Mouse (Mus musculus): ENCODE measurements around the gene Sptbn4. TPM values are rescaled to one million over a fixed set of nuclear protein-coding genes. Genes with fewer than 3 reads are reported as not detected.
A peak's percentile ranks its signal among the peaks of the same experiment; 100 is the strongest.

Gene Sptbn4
- polyA plus RNA-seq, 1 experiment from 2014 or later, result 0.30 TPM

DNA sequence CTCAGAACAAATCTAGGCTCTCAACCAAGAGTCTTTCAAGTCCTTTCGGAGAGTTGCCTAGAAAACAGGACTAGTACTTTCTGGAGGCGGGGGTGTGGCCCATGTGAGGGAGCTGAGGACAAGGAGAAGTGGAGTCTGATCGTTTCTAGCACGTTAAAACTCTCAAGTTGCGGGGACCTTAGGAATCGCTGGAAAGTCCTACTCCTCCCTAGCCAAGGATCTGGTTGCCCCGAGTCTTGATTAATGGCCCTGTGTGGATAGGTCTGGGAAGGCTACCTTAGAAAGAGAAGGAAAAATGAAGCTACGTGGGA, 116.0 kb downstream of the Sptbn4 start:
- no peaks in the 10 kb centered on the region for H3K9me3 ChIP-seq (replicated peaks)
- H3K36me3 ChIP-seq, result no peaks in the 10 kb centered on the region
- H3K4me3 ChIP-seq, result peak overlapping the region; percentile 57; the same call in 1 of the 2 replicates
- 3% methylated on average over 8 of the region's 8 CpGs for WGBS
- peaks cover 71% of the 10 kb centered on the region for H3K4me1 ChIP-seq
- no peak overlapping the region for H3K27ac ChIP-seq (replicated peaks)
- peaks cover 100% of the 10 kb centered on the region for H3K27me3 ChIP-seq (ENCODE audit: low read depth, poor library complexity, severe bottlenecking)
- no peak for DNase-seq (ENCODE audit: low spot score)

- H3K4me3 ChIP-seq, result peak overlapping the region; percentile 57
- whole genome bisulfite sequencing, result under 1% methylated on average over 39 of the region's 39 CpGs
- H3K4me1 ChIP-seq, result peaks cover 71% of the 10 kb centered on the region
- H3K27ac ChIP-seq (replicated peaks), result no peak overlapping the region
- no peaks in the 10 kb centered on the region for H3K36me3 ChIP-seq
- H3K9me3 ChIP-seq (replicated peaks), result no peaks in the 10 kb centered on the region
- peak; percentile 74 for DNase-seq (ENCODE audit: low spot score)
- H3K27me3 ChIP-seq (ENCODE audit: low read depth, poor library complexity, severe bottlenecking), result peaks cover 100% of the 10 kb centered on the region
Measured at GRCm38 (mm10) chr7:27330709-27331540, 116.6 kb downstream of the Sptbn4 start.

- 24% methylated on average over 17 of the region's 17 CpGs for WGBS
- no peak for DNase-seq (ENCODE audit: low spot score)
- Histone ChIP-seq H3K27me3 (ENCODE audit: low read depth, poor library complexity, severe bottlenecking) (peaks cover 100% of the 10 kb centered on the region), H3K36me3 (no peaks in the 10 kb centered on the region), H3K27ac (replicated peaks) (no peak overlapping the region), H3K9me3 (replicated peaks) (no peaks in the 10 kb centered on the region), H3K4me3 (peak overlapping the region; percentile 45), H3K4me1 (peaks cover 75% of the 10 kb centered on the region)
Measured at GRCm38 (mm10) chr7:27329981-27330380, 117.5 kb downstream of the Sptbn4 start.

- Histone ChIP-seq H3K36me3 (no peaks in the 10 kb centered on the region), H3K27ac (replicated peaks) (no peak overlapping the region), H3K9me3 (replicated peaks) (no peaks in the 10 kb centered on the region), H3K4me1 (peaks cover 72% of the 10 kb centered on the region), H3K4me3 (peak overlapping the region; percentile 45), H3K27me3 (ENCODE audit: low read depth, poor library complexity, severe bottlenecking) (peaks cover 100% of the 10 kb centered on the region)
- DNase-seq (ENCODE audit: low spot score), result peak; percentile 83
- 4% methylated on average over 45 of the region's 45 CpGs for WGBS
Measured at GRCm38 (mm10) chr7:27329326-27329947, 118.0 kb downstream of the Sptbn4 start.

GRCm38 (mm10) chr7:27328648-27329047, 118.8 kb downstream of the Sptbn4 start:
- Histone ChIP-seq H3K9me3 (replicated peaks) (no peaks in the 10 kb centered on the region), H3K4me1 (peaks cover 64% of the 10 kb centered on the region), H3K36me3 (no peaks in the 10 kb centered on the region), H3K27ac (replicated peaks) (no peak overlapping the region), H3K4me3 (no peak overlapping the region), H3K27me3 (ENCODE audit: low read depth, poor library complexity, severe bottlenecking) (peaks cover 100% of the 10 kb centered on the region)
- no peak for DNase-seq (ENCODE audit: low spot score)
- WGBS, result 37% methylated on average over 16 of the region's 16 CpGs

DNA sequence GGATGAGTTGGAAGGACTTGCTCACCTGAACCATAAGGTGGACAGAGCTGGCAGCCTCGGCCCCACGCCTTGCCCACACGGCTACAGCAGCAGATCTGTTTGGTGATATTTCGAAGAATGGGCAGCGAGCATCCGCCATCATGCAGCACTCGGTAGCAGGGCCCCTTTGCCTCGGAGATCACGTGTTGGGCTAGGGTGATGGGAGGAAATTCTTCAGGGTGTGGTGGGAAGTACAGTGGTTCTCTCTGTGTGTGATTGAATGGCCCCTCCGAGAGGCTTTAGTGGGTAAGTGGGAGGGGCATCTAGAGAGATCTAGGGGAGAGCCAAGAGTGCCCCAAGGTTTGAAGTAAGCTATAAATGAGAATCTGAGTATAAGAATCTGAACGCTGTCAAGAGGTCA, 119.3 kb downstream of the Sptbn4 start:
- H3K4me1 ChIP-seq, result peaks cover 59% of the 10 kb centered on the region
- no peaks in the 10 kb centered on the region for H3K36me3 ChIP-seq
- H3K4me3 ChIP-seq, result no peak overlapping the region
- DNase-seq (ENCODE audit: low spot score), result no peak
- H3K27me3 ChIP-seq (ENCODE audit: low read depth, poor library complexity, severe bottlenecking), result peaks cover 100% of the 10 kb centered on the region
- WGBS, result 86% methylated on average over 11 of the region's 11 CpGs
- H3K9me3 ChIP-seq (replicated peaks), result no peaks in the 10 kb centered on the region
- H3K27ac ChIP-seq (replicated peaks), result no peak overlapping the region

- H3K9me3 ChIP-seq (replicated peaks), result no peaks in the 10 kb centered on the region
- H3K27me3 ChIP-seq (ENCODE audit: low read depth, poor library complexity, severe bottlenecking), result peaks cover 100% of the 10 kb centered on the region
- H3K4me3 ChIP-seq, result no peak overlapping the region
- WGBS, result 90% methylated on average over 8 of the region's 8 CpGs
- DNase-seq (ENCODE audit: low spot score), result no peak
- H3K27ac ChIP-seq (replicated peaks), result no peak overlapping the region
- no peaks in the 10 kb centered on the region for H3K36me3 ChIP-seq
- H3K4me1 ChIP-seq, result peaks cover 55% of the 10 kb centered on the region
Measured at GRCm38 (mm10) chr7:27327500-27327899, 120.0 kb downstream of the Sptbn4 start.

- Histone ChIP-seq H3K4me3 (peak overlapping the region; percentile 49), H3K9me3 (replicated peaks) (no peaks in the 10 kb centered on the region), H3K4me1 (peaks cover 53% of the 10 kb centered on the region), H3K27me3 (ENCODE audit: low read depth, poor library complexity, severe bottlenecking) (peaks cover 100% of the 10 kb centered on the region), H3K27ac (replicated peaks) (peak overlapping the region; percentile 30), H3K36me3 (no peaks in the 10 kb centered on the region)
- 28% methylated on average over 34 of the region's 34 CpGs for WGBS
- DNase-seq (ENCODE audit: low spot score), result no peak
Measured at GRCm38 (mm10) chr7:27326101-27326880, 121.2 kb downstream of the Sptbn4 start.

- no peaks in the 10 kb centered on the region for H3K9me3 ChIP-seq (replicated peaks)
- peaks cover 98% of the 10 kb centered on the region for H3K27me3 ChIP-seq (ENCODE audit: low read depth, poor library complexity, severe bottlenecking)
- H3K36me3 ChIP-seq, result no peaks in the 10 kb centered on the region
- WGBS, result under 1% methylated on average over 24 of the region's 24 CpGs
- H3K4me1 ChIP-seq, result peaks cover 47% of the 10 kb centered on the region
- DNase-seq (ENCODE audit: low spot score), result peak; percentile 66
- peak overlapping the region; percentile 59 for H3K27ac ChIP-seq (replicated peaks)
- H3K4me3 ChIP-seq, result peak overlapping the region; percentile 49
Measured at GRCm38 (mm10) chr7:27325697-27326096, 121.8 kb downstream of the Sptbn4 start.

GRCm38 (mm10) chr7:27324928-27325327, 122.6 kb downstream of the Sptbn4 start:
- Histone ChIP-seq H3K27ac (replicated peaks) (no peak overlapping the region), H3K4me3 (peak overlapping the region; percentile 49), H3K4me1 (peaks cover 40% of the 10 kb centered on the region), H3K36me3 (no peaks in the 10 kb centered on the region), H3K27me3 (ENCODE audit: low read depth, poor library complexity, severe bottlenecking) (peaks cover 90% of the 10 kb centered on the region), H3K9me3 (replicated peaks) (no peaks in the 10 kb centered on the region)
- WGBS, result 51% methylated on average over 18 of the region's 20 CpGs
- no peak for DNase-seq (ENCODE audit: low spot score)

GRCm38 (mm10) chr7:27324161-27324560, 123.3 kb downstream of the Sptbn4 start:
- WGBS, result 96% methylated on average over 11 of the region's 11 CpGs
- no peak for DNase-seq (ENCODE audit: low spot score)
- H3K27ac ChIP-seq (replicated peaks), result no peak overlapping the region
- no peaks in the 10 kb centered on the region for H3K9me3 ChIP-seq (replicated peaks)
- H3K4me3 ChIP-seq, result no peak overlapping the region
- H3K4me1 ChIP-seq, result peaks cover 32% of the 10 kb centered on the region
- H3K36me3 ChIP-seq, result no peaks in the 10 kb centered on the region
- H3K27me3 ChIP-seq (ENCODE audit: low read depth, poor library complexity, severe bottlenecking), result peaks cover 83% of the 10 kb centered on the region

DNA sequence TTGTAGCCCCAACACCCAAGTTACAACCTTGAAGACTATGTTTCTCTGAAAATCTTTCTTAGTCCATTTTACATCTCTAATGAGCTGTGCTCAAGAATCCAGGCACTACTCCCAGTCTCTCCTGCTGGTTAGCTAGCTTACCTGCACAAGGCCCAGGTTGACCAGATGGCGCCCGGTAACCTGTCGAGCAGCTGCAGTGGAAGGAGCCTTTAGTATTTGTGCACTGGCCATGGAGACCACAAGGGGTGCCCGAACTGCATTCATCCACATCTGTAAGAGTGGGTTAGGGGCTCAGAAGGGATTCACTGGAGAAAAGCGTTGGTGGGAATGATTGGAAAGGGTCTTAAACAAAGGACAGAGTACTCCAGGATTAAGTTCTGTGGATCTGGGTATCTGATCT, 124.5 kb downstream of the Sptbn4 start:
- WGBS, result 89% methylated on average over 5 of the region's 5 CpGs
- Histone ChIP-seq H3K36me3 (no peaks in the 10 kb centered on the region), H3K4me3 (no peak overlapping the region), H3K27me3 (ENCODE audit: low read depth, poor library complexity, severe bottlenecking) (peaks cover 71% of the 10 kb centered on the region), H3K27ac (replicated peaks) (no peak overlapping the region), H3K9me3 (replicated peaks) (no peaks in the 10 kb centered on the region), H3K4me1 (peaks cover 28% of the 10 kb centered on the region)
- DNase-seq (ENCODE audit: low spot score), result no peak

Measured in midbrain, embryonic 10.5 days (tissue).